Mouse (Mus musculus): Measurements from ENCODE around the gene Klf16. TPM values are rescaled to one million over a fixed set of nuclear protein-coding genes. Genes with fewer than 3 reads are reported as not detected.

Klf16 gene
- polyA plus RNA-seq, 1 experiment from 2014 or later, result 6.1 TPM

DNA sequence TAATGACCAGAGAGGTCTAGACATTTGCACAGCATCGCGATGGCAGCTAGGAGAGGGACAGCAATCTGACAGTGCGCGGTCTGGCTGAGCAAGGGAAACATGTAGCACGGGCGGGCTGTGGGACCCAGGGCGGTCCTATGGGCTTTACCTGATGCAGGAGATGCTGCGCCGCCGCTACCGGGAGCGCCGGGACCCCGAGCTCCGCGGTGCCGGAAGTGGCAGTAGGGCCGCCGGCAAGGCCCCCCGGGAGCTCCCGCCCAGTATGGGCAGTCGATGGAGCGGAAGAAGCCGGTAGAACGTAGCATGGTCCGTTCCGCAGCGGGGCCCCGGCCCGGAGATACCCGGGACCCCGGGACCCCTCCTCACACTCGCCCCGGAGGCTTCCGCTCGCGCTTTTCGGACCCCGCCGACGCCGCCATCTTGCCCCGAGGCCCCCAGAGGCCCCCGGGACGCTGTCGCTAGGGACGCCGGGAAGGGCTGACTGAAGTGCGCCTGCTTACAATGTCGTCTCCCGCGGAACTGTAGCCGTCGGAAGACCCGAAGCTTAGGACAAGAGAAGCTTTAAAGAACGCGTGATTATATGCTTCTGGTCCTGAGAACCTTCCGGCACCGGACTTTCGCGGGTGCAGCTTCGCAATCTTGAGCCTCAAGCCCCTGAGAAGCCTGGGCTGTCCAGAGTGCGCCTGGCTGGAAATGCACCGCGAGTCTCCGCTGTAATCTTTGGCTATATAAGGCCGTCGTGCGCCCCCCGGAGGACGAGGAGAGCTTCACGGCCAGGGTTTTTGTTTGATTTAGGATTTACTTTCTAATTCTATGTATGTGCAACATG is 15.8 kb downstream of the Klf16 start, which contains the start of gene Rexo1:
Gene Rexo1, minus strand, starts transcription at position 445 of the 829 bp plus-strand sequence.
- Histone ChIP-seq H3K36me3 (0 out of 2 replicates have a peak, but pooled peaks cover 3% of the 10 kb centered on the region), H3K4me3 (peak within 1 kb of the TSS; percentile 99), H3K27me3 (ENCODE audit: low read depth, poor library complexity, severe bottlenecking) (no peaks in the 10 kb centered on the region), H3K27ac (replicated peaks) (peak within 1 kb of the TSS; percentile 99), H3K4me1 (peaks cover 49% of the 10 kb centered on the region), H3K9me3 (replicated peaks) (no peaks in the 10 kb centered on the region)
- under 1% methylated on average over 72 of the region's 72 CpGs for WGBS
- DNase-seq (ENCODE audit: low spot score), result peak; percentile 94

DNA sequence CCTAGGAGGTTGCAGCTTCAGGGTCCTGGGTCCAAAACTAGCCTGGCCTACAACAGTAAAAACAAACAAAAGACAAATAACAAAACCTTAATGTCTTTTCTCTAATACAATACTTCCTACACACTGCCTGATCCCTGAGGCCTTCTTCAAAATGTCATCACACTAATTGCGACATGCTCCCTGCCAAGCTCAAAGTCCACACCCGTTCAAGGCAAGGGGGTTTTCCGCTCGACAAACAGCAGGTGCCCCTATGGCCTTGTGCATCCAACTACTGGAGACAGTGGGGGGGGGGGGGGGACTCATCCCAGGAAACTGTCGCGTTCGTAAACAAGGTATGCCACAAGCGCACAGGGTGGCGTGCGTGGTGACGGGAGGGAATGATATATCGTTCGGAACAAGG is 16.5 kb downstream of the Klf16 start:
- WGBS, result 3% methylated on average over 13 of the region's 13 CpGs

DNA sequence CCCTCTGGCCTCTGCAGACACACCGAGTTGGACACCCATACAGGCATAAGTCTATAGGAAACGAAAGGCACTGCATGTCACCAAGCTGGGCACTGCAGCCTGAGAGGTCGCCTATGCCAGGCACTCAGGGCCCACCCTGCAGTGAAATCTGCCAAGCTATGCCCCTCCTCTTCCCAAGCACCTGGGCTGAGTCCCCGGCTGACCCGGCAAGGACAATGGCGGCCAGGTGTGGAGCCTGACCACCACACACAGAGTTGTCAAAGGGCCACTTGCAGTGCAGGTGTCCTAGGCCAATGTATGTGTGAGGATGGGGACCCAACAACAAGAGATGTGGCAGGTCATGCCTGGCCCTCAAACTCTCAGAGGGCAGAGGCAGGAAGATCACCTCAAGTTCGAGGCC is 17.7 kb downstream of the Klf16 start:
- H3K36me3 ChIP-seq, result no peaks in the 10 kb centered on the region
- 88% methylated on average over 7 of the region's 7 CpGs for WGBS
- H3K27ac ChIP-seq (replicated peaks), result no peak overlapping the region
- no peak for DNase-seq (ENCODE audit: low spot score)
- peaks cover 45% of the 10 kb centered on the region for H3K4me1 ChIP-seq
- H3K4me3 ChIP-seq, result peak overlapping the region; percentile 32; the same call in 1 of the 2 replicates
- no peaks in the 10 kb centered on the region for H3K9me3 ChIP-seq (replicated peaks)
- H3K27me3 ChIP-seq (ENCODE audit: low read depth, poor library complexity, severe bottlenecking), result no peaks in the 10 kb centered on the region

More for the DNA sequence above, 16.5 kb downstream of the Klf16 start:
- Histone ChIP-seq H3K4me3 (peak overlapping the region; percentile 99), H3K27me3 (ENCODE audit: low read depth, poor library complexity, severe bottlenecking) (no peaks in the 10 kb centered on the region), H3K9me3 (replicated peaks) (no peaks in the 10 kb centered on the region), H3K27ac (replicated peaks) (peak overlapping the region; percentile 99), H3K4me1 (peaks cover 44% of the 10 kb centered on the region), H3K36me3 (0 out of 2 replicates have a peak, but pooled peaks cover 3% of the 10 kb centered on the region)
- DNase-seq (ENCODE audit: low spot score), result no peak

DNA sequence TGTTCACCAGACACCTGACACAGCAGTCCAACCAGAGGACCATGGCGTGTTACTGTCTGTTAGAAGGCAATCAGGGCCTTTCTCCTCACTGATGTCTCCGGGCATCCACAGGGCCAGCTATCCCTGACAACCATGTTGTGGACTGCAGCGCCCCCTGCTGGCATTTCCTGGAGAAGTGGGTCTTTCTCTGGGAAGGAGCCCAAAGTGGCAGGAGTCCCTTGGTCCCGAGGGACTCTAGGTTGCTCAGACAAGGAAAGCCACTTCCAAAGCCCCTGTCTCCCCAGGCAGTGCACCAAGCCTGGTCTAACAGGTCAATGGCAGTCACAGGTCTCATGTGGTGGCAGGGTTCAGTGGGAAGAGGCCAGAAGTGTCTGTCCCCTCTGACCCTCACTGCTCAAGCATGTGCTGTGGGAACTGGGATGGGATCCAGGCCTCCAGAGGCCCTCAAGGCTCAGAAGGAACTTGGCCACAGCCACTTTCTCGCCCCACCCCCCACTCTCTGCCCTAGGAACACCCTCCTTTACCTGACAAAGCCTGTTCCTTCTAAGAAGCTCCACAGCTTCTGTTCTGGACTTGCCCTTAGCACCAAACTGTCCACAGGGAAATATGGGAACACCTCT is 19.7 kb downstream of the Klf16 start:
- peak; percentile 80 for DNase-seq (ENCODE audit: low spot score)
- Histone ChIP-seq H3K36me3 (no peaks in the 10 kb centered on the region), H3K9me3 (replicated peaks) (no peaks in the 10 kb centered on the region), H3K27ac (replicated peaks) (no peak overlapping the region), H3K4me3 (peak overlapping the region; percentile 9; the same call in 1 of the 2 replicates), H3K27me3 (ENCODE audit: low read depth, poor library complexity, severe bottlenecking) (no peaks in the 10 kb centered on the region), H3K4me1 (peaks cover 49% of the 10 kb centered on the region)
- WGBS, result 38% methylated on average over 5 of the region's 5 CpGs

DNA sequence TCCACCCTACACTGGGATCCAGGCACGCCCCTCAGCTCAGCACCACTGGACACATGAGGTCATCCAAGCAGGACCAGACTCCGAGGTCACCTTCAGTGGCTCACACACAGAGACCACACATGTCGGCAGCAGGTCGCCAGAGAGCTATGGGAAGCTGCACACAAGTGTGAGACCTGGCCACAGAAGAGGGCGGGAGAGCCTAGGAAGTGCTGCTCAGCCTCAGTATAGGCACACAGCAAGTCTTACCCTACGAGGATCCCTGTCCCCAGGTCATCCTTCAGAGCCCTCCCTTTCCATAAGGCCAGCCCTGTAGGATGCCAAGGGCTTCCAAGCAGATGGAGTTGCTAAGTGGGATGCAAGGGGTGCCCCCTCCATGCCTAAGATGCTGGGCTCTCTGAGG is 23.1 kb downstream of the Klf16 start:
- Histone ChIP-seq H3K4me3 (no peak overlapping the region), H3K4me1 (peaks cover 26% of the 10 kb centered on the region), H3K27me3 (ENCODE audit: low read depth, poor library complexity, severe bottlenecking) (no peaks in the 10 kb centered on the region), H3K9me3 (replicated peaks) (no peaks in the 10 kb centered on the region), H3K27ac (replicated peaks) (no peak overlapping the region), H3K36me3 (peaks cover 20% of the 10 kb centered on the region)
- no peak for DNase-seq (ENCODE audit: low spot score)
- 90% methylated on average over 6 of the region's 6 CpGs for WGBS

DNA sequence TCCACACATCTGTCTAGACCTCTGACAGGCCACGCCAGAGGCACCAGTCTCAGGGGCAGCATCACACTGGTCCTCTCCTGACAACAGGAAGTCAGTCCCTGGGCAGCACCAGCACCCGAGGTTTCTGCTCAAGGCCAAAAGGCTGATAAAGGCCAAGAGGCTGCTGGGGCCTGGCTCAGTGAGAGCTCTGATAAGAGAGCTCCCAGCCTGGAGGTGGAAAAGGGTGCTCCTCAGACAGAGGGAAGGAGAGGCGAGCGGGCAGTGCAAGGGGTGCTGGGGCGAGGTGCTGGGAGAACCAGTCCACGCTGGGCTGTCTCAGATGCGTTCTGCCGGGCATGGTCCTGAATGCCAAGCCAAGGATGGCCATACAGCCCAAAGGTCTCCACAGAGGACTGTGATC is 23.5 kb downstream of the Klf16 start:
- no peaks in the 10 kb centered on the region for H3K27me3 ChIP-seq (ENCODE audit: low read depth, poor library complexity, severe bottlenecking)
- H3K4me3 ChIP-seq, result no peak overlapping the region
- no peak for DNase-seq (ENCODE audit: low spot score)
- H3K4me1 ChIP-seq, result peaks cover 29% of the 10 kb centered on the region
- 91% methylated on average over 8 of the region's 8 CpGs for WGBS
- no peak overlapping the region for H3K27ac ChIP-seq (replicated peaks)
- H3K9me3 ChIP-seq (replicated peaks), result no peaks in the 10 kb centered on the region
- H3K36me3 ChIP-seq, result peaks cover 24% of the 10 kb centered on the region

DNA sequence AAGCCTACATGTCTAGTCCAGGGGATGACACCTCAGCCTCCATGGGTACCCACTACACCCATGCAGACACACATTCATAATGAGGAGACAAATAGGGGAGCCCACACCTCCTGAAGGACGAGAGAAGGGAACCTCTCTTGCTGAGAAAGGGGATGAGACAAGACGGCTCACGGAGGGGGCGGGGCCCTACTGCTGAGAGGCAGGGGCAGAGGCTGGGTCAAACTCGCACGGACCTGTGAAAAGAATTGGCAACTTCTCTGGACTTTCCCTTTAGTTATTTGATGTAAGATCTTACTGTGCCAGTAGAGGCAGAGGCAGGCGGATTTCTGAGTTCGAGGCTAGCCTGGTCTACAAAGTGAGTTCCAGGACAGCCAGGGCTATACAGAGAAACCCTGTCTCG is 24.8 kb downstream of the Klf16 start:
- Histone ChIP-seq H3K36me3 (peaks cover 36% of the 10 kb centered on the region), H3K4me3 (no peak overlapping the region), H3K9me3 (replicated peaks) (no peaks in the 10 kb centered on the region), H3K27me3 (ENCODE audit: low read depth, poor library complexity, severe bottlenecking) (no peaks in the 10 kb centered on the region), H3K27ac (replicated peaks) (no peak overlapping the region), H3K4me1 (peaks cover 19% of the 10 kb centered on the region)
- no peak for DNase-seq (ENCODE audit: low spot score)
- WGBS, result 73% methylated on average over 9 of the region's 9 CpGs

DNA sequence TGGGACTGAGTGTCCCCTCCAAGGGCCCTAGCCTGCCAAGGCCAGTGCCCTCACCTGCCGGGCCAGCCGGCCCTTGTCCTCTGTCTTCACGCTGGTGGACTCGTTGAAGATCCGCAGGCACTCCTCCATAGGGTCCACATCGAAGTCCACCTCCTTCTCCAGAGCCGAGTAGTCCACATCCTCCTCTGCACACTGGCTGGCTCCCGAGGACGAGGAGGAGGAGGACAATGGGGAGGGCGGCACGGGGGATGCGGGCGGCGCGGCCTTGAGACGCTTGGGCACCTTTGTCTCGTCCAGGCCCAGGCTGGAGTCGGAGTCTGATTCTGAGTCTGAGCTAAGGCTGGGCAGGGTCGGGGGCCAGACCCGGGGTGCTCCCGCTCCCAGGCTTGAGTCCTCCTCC is 27.8 kb downstream of the Klf16 start:
- WGBS, result 92% methylated on average over 21 of the region's 21 CpGs

DNA sequence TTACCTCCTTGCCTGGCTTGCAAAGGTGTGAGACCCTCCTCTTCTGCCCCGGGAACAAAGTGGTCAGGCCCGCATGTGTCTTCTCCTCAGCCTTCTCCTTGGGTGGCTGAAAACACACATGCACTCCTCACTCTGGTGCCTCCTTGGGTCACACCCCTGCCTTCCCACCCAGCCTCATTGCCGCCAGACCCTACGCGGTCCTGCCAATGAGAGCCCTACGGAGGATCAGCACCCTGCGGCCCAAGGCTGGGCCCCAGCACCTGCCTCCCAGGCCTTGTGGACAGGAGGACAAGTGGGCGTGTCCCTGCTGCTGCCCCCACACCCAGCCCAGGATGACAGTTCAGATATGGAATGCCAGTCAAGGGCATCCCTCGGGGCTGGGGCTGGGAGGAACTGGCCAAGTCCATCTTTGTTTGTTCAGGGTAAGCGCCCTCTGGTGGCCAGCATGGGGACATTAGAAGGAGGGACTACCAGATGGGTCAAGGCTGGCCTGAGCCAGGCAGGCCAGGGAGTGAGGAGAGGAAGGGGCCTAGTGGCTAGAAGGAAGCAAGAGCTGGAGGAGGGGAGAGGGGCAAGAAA is 28.6 kb downstream of the Klf16 start:
- no peaks in the 10 kb centered on the region for H3K9me3 ChIP-seq (replicated peaks)
- no peaks in the 10 kb centered on the region for H3K27me3 ChIP-seq (ENCODE audit: low read depth, poor library complexity, severe bottlenecking)
- peak; percentile 75 for DNase-seq (ENCODE audit: low spot score)
- H3K4me1 ChIP-seq, result peaks cover 9% of the 10 kb centered on the region
- no peak overlapping the region for H3K4me3 ChIP-seq
- 77% methylated on average over 10 of the region's 10 CpGs for WGBS
- peak overlapping the region; percentile 42 for H3K27ac ChIP-seq (replicated peaks)
- H3K36me3 ChIP-seq, result peaks cover 75% of the 10 kb centered on the region

More for the DNA sequence above, 27.8 kb downstream of the Klf16 start:
- H3K36me3 ChIP-seq, result peaks cover 67% of the 10 kb centered on the region
- no peak for DNase-seq (ENCODE audit: low spot score)
- no peaks in the 10 kb centered on the region for H3K27me3 ChIP-seq (ENCODE audit: low read depth, poor library complexity, severe bottlenecking)
- H3K9me3 ChIP-seq (replicated peaks), result no peaks in the 10 kb centered on the region
- peaks cover 13% of the 10 kb centered on the region for H3K4me1 ChIP-seq
- 0 out of 2 replicates have a peak overlapping the region, but pooled peaks have one; percentile 42 for H3K27ac ChIP-seq (replicated peaks)
- H3K4me3 ChIP-seq, result no peak overlapping the region

DNA sequence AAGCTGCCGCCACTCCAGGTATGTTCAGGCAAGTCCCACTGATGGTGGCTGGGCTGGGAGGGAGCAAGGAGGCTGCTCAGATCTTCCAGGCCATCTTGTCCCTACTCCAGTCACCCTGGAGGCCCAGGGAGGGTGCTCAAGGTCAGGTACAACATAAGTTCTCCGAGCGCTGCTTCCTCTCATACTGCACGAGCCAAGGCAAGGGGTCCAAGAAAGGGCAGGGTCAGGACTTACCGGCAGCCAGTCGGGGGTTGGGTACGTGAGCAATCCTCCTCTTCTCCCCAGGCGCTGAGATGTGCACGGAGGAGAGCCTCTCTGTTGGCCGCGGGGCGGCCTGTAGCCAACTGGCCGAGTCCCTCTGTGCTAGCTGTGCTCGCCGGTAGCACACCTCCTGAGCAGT is 29.6 kb downstream of the Klf16 start:
- Histone ChIP-seq H3K27me3 (ENCODE audit: low read depth, poor library complexity, severe bottlenecking) (no peaks in the 10 kb centered on the region), H3K4me1 (peaks cover 9% of the 10 kb centered on the region), H3K9me3 (replicated peaks) (no peaks in the 10 kb centered on the region), H3K36me3 (peaks cover 84% of the 10 kb centered on the region), H3K27ac (replicated peaks) (no peak overlapping the region), H3K4me3 (no peak overlapping the region)
- no peak for DNase-seq (ENCODE audit: low spot score)
- WGBS, result 93% methylated on average over 15 of the region's 15 CpGs

DNA sequence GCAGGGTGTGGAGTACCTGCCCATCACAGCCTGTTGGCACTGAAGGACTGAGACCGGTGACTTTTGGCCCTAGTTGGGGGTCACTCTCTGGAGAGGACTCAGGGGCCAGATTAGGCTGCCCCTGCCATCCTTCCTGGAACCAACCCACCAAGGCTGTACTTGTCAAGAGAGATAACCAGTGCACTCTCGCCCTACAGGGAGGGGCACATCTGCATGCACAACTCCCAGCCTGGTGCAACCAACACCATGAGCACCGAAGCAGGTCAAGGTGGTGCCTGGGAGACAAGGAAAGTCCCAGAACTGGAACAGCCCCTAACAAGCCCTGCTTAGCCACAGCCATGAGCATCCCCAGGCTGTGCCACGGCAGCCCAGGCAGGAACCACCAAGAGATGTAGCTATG is 30.2 kb downstream of the Klf16 start:
- Histone ChIP-seq H3K9me3 (replicated peaks) (no peaks in the 10 kb centered on the region), H3K27me3 (ENCODE audit: low read depth, poor library complexity, severe bottlenecking) (no peaks in the 10 kb centered on the region), H3K36me3 (peaks cover 90% of the 10 kb centered on the region), H3K27ac (replicated peaks) (no peak overlapping the region), H3K4me1 (peaks cover 9% of the 10 kb centered on the region), H3K4me3 (no peak overlapping the region)
- WGBS, result 92% methylated on average over 4 of the region's 4 CpGs
- DNase-seq (ENCODE audit: low spot score), result no peak

DNA sequence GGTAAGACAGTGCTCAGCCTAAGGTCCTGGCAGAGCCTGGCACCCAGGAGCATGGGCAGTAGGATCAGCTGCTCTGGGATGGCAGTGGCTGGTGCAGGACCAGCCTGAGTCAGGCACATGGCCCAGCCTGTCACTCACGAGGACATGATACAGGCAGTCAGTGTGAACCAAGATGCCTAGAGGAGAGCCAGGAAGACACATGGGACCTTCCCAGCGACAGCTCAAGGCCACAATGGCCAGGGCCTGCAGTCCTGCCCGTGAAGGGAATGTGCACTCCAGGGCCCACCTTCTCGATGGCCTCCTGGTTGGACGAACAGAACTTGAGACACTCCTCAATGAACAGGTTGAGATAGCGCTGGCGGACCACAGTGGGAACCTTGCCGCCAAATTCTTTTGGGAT is 31.5 kb downstream of the Klf16 start:
- peaks cover 9% of the 10 kb centered on the region for H3K4me1 ChIP-seq
- H3K27ac ChIP-seq (replicated peaks), result no peak overlapping the region
- DNase-seq (ENCODE audit: low spot score), result no peak
- H3K9me3 ChIP-seq (replicated peaks), result no peaks in the 10 kb centered on the region
- 92% methylated on average over 8 of the region's 8 CpGs for WGBS
- no peak overlapping the region for H3K4me3 ChIP-seq
- H3K27me3 ChIP-seq (ENCODE audit: low read depth, poor library complexity, severe bottlenecking), result no peaks in the 10 kb centered on the region
- H3K36me3 ChIP-seq, result peaks cover 100% of the 10 kb centered on the region

DNA sequence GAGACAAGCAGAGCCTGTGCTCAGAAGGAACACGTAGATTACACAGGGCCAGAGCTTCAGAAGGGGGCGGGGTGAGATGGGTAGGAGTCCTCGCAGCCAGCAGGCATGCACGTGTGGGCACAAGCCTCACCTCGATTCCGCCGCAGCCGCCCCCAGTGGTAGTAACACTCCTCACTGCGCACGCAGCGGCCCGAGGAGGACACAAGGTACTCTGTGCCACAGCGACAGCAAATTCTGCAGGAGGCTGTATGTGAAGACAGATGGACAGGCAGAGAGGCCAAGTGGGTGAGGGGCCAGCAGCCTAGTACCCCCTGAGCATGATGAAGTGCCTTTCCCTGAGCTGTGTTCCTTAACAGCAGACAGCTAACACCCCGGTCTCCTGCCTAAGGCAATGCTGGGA is 33.2 kb downstream of the Klf16 start:
- no peak overlapping the region for H3K4me3 ChIP-seq
- no peaks in the 10 kb centered on the region for H3K9me3 ChIP-seq (replicated peaks)
- H3K27ac ChIP-seq (replicated peaks), result no peak overlapping the region
- no peaks in the 10 kb centered on the region; the same call in 1 of the 2 replicates for H3K27me3 ChIP-seq (ENCODE audit: low read depth, poor library complexity, severe bottlenecking)
- WGBS, result 96% methylated on average over 14 of the region's 14 CpGs
- peaks cover 13% of the 10 kb centered on the region for H3K4me1 ChIP-seq
- DNase-seq (ENCODE audit: low spot score), result no peak
- H3K36me3 ChIP-seq, result peaks cover 84% of the 10 kb centered on the region

Data from midbrain, embryonic 10.5 days (tissue).